Mouse (Mus musculus): ENCODE data around the gene Wdr34.

The Wdr34 gene

DNA sequence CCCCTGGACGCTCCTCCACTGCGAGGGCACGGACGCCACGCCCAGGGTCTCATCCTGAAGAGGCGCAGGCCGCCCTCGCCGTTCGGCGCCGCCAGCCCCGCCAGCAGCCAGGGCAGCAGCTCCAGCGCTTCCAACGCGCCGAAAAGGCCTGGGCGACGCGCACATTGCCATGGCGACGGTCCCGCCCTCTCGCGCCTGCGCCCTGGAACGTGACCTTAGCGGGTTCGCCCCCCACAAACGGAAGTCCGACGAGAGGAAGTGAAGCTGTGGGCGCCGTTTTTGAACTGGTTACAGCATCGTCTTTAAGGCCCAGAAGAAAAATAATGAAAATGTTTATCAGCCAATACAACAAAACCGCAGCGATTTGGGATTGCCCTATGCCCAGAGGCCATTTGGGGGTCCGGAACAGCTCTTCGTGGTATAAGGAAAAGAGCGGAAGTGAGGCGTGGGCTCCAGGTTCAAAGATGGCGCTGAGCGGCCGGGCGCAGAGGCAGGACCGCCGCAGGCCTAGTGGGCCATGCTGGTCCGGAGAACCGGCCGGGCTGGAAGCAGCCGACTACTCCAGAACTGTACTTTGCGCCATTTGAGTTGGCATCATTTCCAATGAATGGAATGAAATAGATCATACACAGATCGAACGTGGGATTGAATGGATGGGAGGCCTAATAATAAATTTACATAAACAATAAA is at the start of gene Wdr34:
TSS of gene Wdr34 (minus strand) at position 183 of the 690 bp plus-strand sequence.
- peak; percentile 93 for DNase-seq (ENCODE audit: low read depth, low spot score)

DNA sequence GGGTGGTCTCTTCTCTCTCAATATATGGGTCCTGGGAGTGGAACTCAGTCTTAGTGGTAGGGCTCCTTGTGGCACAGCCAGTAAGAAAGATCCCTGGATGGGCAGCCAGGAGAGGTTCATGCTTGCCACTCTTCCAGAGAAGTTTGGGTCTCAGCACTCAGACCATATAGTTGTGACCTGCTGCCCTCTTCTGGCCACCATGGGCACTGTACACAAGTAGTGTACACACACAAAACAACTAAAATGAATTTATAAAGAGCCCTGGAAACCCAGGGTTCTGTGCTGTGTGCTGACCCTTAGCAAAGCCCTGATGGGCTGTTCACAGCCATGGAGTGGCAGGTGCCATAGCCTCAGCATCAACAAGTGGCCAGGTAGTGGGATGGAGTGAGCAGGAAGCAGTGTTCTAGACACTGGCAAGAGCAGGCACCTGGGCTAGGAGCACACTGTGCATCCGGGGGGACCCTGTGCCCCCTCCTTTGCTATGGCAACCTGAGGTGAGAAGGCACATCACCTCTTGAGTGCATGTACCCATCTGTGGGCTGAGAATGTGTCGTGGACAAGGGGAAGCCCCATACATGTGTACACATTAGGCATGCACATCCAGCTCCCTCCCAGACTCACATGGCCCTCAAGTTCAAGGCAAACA is 47.3 kb upstream of the Wdr34 start:
- peak; percentile 32 for DNase-seq (ENCODE audit: low read depth, low spot score)

DNA sequence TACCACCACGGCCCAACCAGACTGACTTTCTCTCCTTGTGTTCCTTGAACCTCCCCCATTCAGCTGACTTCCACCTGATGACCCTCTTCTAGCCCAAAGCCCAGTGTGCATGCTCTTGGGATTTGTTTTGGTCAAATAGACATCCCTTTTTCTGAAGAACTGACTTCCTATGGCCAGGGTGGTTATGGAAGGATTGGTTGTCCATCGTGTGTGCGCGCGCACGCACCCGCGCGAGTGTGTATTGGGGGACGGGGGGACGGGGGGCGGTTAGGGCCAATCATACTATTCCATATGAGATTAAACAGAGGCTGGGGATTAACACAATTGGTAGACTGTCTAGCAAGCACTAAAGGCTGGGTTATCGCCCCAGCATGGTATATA is 45.5 kb upstream of the Wdr34 start:
- no peak for DNase-seq (ENCODE audit: low read depth, low spot score)

DNA sequence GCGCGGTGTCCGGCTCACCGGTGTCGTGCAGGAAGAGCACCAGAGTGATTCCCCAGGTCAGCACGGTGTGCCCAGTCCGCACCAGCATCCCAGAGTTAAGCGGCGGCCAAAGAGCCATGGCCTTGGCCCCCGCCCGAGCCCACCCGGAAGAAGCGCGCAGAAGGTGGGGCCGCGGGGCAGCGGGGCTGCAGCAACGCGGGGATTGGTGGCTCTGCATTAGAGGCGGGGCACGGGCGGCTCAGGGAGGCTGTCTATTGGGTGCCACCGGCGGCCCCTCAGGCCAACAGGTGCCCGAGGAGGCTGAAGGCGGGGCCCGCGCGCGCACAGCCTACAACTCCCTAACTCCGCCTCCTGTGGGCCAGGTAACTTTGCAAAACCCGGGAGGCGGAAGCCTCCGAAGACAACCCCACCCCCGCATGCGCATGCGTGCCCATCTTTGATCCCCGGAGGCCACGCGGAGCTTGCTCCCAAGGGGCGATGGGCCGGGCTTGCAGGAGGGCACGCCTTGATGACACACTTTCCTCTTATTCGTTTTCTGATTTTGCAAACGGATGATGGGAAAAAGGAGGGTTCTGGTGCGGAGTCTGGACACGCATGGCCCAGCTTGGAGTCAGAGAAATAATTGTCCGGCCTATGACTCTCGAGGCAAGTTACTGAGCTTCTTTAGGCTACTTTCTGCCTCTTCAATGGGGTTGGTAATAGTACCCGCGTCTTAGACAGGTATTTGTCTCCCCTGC is 45.0 kb upstream of the Wdr34 start, which contains the start of gene Zdhhc12:
TSS of gene Zdhhc12 (minus strand) at position 178 of the 737 bp plus-strand sequence.
- DNase-seq (ENCODE audit: low read depth, low spot score) = peak; percentile 92

DNA sequence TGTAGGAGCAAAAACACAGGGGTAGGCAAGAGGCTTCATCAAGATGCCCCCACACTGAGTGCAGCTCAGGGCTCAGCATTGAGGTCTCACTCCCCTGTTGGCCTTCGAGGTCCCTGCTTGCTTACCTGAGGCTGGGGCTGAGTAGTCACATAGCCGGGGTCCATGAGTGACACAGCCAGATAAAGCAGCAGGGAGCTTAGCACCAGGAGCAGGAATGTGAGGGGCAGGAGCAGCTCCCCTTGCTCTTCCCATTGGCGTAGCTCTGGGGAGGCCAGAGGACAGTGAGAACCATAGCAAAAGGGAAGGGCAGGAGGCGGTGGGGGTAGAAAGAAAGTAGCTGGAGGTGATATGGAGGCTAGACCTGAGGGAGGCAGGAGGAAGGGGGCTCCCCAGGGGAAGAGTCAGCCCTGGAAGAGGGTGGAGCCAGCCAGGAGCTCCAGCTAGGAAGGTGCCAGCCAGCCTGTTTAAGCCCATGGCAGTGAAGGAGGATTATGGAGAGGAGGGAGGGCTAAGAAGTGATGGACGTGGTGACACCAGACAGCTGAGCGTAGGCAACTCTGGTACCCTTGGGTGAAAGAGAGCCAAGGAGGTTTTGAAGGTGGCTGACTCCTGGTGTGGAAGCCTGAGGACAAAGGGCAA is 43.7 kb upstream of the Wdr34 start:
- DNase-seq (ENCODE audit: low read depth, low spot score) = no peak

DNA sequence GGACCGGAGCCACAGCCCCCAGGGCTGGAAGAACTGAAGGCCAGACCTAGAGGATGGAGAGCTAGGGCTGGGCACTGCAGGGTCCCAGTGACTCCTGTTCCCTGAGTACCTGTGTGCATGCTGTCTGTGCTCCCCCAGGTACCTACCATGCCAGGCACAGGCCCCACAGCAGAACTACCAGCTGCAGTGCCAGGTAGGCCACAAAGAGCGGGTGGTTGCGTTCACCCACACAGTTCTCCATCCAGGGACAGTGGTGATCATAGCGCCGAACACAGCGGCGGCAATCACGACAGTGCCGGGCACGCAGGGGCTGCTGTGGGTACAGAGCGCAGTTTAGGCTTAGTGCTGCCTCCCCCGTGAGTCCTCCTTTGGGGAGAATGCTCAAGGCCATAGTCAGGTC is 42.8 kb upstream of the Wdr34 start:
- DNase-seq (ENCODE audit: low read depth, low spot score) = no peak

DNA sequence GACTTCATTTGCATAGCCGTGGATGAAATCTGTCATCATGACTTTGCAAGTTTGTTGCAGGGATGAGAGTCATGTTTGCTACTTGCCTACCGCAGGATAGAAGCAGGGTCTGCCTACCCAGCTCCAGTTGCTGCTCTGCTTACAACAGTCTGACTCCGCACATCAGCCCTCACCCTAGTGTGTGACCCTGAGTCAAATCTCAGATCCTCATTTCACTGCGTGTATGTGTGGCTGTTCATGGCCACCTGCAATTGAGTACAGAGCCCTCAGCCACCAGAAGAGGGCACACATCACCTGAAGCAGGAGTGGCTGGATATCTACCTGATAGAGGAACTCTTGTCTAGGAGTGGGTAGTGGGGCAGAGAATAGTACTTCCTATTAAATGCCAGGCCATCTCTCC is 38.6 kb upstream of the Wdr34 start:
- no peak for DNase-seq (ENCODE audit: low read depth, low spot score)

DNA sequence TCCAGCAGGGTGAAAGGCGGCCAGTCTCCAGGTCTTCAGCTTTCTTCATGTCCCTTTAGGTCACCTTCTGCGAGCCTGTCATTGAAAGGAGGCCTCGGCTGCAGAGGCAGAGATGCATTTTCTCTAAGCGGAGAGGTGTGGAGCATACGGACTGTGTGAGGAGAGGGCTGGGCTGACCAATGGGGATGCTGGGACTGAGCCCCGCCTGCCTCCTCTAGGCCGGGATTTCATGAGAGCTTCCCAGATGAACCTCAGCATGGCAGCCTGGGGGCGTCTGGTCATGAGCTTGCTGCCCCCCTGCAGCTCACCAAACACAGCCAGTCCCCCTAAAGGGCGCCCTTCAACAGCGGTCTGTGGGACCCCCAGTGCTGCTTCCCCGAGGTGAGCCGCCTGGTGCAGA is 36.0 kb upstream of the Wdr34 start:
- DNase-seq (ENCODE audit: low read depth, low spot score) = no peak

DNA sequence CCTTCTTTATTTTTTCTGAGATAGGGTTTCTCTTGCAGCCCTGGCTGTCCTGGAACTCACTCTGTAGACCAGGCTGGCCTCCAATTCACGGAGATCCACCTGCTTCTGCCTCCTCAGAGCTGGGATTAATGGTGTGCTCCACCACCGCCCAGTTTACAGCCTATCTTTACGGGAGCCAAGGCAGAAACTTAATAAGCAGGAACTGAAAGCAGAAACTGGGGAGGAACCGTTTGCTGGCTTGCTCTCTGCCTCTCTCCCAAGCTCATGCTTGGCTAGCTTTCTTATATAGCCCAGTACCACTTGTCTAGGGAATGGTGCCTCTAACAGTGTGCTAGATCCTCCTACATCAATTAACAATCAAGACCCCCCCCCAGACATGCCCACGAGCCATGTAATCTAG is 35.4 kb upstream of the Wdr34 start:
- no peak for DNase-seq (ENCODE audit: low read depth, low spot score)

DNA sequence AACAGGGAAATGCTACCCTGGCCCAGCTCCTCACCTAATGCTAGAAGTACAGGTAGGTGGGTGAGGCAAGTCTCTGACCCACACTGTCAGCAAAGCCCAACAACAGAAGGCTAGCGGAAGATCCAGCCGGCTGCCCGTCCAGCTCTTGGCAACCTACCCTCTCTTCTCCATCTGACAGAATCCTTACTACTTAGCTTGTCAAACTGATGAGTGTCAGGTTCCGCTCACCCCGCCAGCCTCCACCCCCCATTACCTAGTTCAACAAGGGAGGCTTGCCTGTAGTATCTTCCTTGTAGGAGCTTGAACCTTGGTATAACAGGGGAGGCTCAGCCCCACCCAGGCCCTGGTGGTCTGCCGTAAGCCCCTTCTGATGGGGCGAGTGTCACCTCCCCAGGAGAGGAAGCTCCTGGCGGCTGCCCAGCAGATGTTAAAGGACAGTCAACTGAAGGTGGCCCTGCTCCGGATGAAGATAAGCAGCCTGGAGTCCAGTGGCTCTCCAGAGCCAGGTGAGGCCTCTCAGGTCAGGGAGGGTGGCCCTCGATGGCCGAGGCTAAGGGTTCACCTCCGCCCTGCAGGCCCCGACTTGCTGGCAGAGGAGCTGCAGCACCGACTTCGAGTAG is 31.6 kb upstream of the Wdr34 start:
- no peak for DNase-seq (ENCODE audit: low read depth, low spot score)

DNA sequence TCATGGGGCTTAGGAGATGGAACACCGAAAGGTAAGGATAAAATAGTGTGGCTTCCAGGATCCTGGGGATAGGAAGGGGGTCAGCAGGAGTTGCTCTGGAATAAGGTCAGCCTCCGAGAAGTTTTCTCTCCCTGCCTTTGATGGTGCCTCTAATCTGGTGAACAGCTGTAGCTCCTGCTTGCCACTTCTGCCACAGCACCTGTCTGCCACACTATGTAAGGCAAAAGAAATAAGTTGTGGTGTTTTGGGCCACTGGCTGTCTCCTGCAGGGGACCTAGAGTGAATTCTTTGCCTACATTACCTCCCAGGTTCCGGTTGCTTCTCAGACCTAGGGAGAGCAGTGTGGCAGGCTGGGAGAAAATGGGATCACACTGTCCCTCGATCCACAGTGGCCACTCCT is 30.1 kb upstream of the Wdr34 start:
- no peak for DNase-seq (ENCODE audit: low read depth, low spot score)

DNA sequence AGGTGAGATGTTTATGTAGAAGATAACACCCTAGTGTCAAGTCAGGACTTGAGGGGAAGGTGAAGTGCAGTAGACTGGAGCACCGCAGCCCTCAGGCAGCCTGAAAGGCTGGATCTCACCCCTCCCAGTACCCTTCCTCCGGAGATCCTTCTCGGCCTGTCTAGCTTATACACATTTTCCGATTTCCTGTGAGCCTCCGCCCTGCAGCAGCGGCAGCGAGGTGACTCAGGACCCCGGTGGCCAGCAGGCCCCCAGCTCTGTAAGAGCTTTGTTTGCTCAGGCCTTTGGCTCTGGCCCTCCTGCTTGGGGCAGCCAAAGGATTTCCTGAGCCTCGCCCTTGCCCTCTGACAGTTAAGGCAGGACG is 29.6 kb upstream of the Wdr34 start:
- DNase-seq (ENCODE audit: low read depth, low spot score) = no peak

DNA sequence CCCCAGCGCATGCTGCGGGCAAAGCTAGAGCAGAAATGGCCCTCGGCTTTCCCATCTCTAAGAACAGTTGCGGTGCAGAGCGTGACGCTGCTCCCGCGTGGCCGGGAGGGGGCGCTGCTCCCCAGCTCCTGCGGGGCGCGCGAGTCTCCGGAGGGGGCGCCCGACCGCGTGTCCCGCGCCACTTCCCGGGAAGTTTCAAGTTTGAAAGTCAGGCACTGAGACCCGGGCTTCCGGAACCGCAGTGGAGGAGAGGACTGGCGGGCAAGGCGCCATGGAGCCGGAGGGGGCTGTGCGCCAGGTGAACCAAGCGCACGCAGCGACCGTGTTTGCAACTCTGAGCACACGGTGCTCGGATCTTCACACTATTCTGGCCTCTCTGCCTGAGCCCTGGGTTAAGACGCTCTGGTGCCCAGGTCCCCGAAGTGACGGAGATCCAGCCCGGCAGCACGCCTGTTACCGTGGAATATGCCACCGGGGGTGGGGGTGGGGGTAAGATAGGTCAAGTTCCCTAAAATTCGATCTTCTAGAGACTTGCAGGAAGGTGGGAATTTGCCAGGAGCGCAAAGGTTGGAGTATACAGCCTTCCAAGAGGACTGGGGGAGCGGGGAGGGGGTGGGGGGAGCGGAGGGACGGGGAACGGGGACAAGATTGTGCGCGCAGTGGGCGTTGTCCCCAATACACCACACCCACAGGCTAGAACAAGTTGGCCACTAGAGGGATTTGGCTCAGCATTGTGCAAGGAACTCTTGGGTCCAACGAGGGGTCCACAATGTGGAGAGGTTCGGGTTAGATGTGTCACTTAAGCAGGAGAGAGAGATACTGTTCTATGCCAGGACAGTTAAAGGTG is 29.0 kb upstream of the Wdr34 start, which contains the start of gene Pkn3:
TSS of gene Pkn3 (plus strand) at position 183 of the 847 bp plus-strand sequence.
- peak; percentile 60 for DNase-seq (ENCODE audit: low read depth, low spot score)

DNA sequence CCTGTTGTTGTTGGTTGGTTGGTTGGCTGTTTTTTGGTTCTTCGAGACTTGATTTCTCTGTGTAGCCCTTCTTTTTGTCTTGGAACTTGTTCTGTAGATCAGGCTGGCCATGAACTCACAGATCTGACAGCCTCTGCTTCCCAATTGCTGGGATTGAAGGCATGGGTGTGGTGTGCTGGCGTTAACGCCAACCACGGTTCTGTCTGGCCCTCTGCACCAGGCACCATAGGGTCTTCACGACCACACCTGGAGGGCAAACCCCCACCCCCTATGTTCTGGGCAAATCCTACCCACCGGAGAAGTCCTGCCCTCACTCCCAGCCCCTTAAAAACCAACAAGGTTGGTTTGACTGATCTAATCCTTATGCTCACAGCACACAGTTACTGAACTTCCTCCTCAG is 28.3 kb upstream of the Wdr34 start:
- no peak for DNase-seq (ENCODE audit: low read depth, low spot score)

DNA sequence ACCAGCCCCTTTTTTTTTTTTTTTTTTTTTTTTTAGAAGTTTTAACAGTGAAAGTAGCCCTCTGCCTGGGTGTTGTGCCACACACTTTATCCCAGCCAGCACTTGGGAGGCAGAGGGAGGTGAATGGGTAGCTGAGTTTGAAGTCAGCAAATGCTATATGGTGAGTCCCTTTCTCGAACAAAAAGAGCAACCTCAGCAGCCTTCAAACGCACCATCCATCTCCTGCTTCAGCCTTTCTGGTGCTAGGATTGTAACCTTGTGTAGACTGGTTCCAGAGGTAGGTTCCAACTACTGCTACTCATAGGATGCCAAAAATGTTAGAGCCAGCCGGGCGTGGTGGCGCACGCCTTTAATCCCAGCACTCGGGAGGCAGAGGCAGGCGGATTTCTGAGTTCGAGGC is 27.8 kb upstream of the Wdr34 start:
- DNase-seq (ENCODE audit: low read depth, low spot score) = no peak

DNA sequence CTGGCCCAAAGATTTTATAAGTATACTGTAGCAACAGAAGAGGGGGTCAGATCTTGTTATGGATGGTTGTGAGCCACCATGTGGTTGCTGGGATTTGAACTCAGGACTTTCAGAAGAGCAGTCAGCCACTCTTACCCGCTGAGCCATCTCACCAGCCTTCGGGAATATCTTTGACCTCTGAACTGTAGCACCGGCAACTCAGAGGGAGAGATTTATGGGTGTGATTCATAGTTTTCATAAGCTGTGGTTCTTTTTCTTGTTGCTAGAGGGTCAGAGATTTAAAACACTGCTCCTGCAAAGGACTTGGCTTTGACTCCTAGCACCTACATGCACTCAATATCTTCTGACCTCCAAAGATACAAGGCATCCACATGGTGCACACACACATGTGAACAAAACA is 26.9 kb upstream of the Wdr34 start:
- DNase-seq (ENCODE audit: low read depth, low spot score) = no peak

DNA sequence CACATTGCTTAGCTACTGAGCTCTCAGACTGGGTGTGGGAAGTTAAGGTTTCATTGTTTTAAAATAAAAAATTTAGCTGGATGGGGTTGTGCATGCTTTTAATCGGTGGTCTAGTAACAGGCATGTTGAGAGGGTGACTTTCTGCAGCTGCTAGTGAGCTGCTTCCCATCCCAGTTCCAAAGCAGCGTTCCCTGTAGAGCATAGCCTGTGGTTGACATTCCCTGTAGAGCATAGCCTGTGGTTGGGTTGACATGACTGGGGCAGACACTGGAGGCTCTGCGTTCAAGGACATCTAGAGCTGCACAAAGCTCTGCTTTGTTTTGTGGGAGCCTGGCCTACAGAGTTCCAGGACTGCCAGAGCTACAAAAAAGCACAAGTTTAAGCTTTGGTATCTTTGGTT is 24.6 kb upstream of the Wdr34 start:
- DNase-seq (ENCODE audit: low read depth, low spot score) = no peak

DNA sequence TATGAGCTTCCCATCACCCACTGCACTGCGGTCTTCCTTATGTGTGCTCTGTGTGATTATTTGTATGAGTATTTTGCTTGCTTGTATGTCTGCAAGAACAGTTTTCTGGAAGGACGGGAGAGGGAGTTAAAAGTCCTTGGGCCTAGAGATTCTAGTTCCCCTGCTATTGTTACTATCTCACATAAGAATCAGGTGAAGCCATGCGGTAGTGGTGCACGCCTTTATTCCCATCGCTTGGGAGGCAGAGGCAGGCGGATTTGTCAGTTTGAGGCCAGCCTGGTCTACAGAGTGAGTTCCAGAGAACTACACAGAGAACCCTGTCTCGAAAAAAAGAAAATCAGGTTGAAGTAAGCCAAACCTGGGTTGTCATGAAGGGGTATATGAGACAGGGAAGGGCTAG is 24.2 kb upstream of the Wdr34 start:
- DNase-seq (ENCODE audit: low read depth, low spot score) = no peak

DNA sequence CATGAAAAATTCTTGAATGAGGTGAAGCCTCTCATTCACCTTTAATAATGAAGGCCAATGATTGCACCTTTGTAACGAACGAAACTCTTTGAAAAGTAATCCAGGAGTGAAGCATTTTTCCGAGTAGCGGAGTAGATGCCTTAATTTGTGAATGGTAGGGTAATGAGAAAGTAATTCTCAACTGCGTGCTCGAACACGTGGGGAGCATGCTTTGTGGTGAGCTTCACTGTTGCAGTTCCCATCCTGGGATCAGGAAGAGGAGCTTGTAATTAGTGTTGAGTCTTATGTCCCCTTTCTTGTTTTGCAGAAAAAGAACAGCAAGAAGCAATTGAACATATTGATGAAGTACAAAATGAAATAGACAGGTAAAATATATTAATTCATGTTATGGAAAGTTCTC is 19.3 kb upstream of the Wdr34 start:
- no peak for DNase-seq (ENCODE audit: low read depth, low spot score)

DNA sequence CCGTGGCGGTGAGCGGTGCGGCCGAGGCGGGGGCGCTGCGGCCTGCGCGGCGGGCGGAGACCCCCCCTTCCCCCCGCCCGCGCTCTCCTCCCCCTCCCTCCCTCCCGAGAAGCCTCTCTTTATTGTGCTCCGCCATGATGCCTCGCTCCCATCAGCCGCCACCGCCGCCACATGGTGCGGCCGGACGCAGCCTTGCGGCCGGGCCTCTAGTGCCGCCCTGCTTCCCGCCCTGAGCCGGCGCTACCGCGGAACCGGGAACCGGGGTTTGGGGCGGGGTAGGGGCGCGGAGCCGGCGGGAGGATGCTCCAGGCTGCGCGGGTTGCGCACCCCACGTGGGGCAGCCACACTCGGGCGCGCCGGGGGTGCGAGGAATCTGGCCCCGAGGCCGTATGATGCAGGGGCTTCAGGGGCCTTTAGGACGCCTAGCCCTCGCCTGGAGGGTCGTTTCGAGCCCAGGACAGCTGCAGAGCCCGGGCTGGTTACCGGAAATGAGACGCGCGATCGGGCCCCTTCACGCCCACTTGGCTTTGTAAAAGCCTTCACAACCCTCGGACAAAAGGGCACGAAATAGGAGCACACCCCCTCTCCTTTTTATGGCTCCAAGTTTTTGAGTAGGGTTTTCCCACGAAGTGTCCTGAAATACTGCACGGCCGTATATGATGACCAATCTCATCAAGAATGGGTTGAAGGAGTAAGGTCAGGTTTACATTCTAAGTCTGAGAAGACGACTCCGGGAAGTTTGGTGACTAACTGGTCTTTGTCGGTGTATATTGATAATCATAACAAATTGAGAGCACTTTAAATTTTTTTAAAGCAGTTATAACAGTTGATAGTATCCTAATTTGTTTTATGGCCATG is 18.6 kb upstream of the Wdr34 start:
- DNase-seq (ENCODE audit: low read depth, low spot score) = no peak

All from skeletal muscle tissue, adult 2 months (tissue).